Mouse (Mus musculus): Measurements from ENCODE around the gene Col12a1.

The Col12a1 gene

DNA sequence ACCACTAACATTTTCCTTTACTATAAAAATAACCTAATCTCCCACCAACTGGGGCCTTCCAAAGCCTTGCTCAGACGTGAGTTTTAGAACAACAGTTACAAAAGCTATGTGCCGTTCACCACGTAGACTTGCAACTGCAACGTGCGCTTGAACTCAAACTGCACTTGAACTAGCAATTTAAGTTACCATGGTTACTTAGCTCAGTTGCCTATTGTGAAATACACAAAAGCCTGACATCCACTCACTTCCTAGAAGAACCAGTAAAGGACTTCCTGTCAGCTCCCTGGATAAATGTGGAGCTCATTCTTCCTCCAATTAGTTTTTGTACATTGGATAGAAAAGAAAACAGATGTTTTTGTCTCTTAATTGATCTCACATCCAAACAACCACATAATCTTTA lies 112.9 kb downstream of the Col12a1 start:
- no peak for DNase-seq (ENCODE audit: low spot score)

DNA sequence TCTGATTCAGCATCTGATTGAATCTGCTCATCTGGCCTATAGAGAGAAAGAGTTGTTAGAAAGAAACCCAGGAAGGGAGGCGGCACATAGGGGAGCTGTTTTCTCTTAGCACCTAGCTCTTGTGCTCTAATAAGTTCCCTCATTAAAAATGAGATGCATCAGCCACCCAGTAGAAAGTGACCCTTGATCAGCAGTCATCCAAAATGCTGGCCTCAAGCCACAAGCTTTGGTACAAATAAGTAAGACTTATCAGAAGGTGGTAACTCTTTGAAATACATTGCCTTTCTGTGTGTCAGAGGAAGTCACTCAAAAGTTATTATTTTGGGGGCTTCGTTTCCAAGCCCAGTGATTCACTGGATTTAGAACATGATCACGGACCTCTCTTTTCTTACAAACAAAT lies 114.1 kb downstream of the Col12a1 start:
- no peak for DNase-seq (ENCODE audit: low spot score)

DNA sequence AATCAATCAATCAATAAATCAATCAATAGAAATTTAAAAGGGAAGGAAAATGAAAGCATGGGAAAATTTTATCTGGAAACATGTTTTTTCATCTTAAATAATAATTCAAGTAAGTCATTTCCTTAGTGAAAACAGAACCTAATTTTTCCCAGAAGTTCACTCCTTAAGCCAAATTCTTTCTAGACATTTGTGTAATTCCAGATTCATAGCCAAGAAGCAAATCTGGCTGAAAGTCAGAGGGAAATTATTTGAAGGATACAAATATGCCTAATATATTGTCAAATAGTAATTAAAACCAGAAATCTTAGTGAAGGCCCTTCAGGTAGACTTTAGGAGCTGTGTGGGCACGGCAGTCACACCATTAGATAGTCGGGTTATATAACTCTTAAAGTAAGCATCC lies 115.2 kb downstream of the Col12a1 start:
- DNase-seq (ENCODE audit: low spot score): no peak

DNA sequence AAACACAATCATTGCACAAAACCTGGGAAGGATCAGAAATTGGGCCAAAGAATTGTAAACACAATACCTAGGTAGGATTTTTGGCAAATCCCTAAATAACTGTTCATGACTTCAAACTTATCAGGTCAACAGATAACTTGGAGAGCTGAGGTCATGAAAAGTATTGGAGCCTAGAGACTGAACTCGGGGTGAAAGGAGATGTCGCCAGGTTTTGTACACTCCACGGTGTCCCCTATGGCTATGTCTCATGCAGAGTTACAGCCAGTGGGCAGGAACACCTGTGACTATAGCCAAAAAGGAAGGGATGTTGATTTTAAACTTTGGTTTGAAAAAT lies 118.4 kb downstream of the Col12a1 start:
- DNase-seq (ENCODE audit: low spot score): no peak

DNA sequence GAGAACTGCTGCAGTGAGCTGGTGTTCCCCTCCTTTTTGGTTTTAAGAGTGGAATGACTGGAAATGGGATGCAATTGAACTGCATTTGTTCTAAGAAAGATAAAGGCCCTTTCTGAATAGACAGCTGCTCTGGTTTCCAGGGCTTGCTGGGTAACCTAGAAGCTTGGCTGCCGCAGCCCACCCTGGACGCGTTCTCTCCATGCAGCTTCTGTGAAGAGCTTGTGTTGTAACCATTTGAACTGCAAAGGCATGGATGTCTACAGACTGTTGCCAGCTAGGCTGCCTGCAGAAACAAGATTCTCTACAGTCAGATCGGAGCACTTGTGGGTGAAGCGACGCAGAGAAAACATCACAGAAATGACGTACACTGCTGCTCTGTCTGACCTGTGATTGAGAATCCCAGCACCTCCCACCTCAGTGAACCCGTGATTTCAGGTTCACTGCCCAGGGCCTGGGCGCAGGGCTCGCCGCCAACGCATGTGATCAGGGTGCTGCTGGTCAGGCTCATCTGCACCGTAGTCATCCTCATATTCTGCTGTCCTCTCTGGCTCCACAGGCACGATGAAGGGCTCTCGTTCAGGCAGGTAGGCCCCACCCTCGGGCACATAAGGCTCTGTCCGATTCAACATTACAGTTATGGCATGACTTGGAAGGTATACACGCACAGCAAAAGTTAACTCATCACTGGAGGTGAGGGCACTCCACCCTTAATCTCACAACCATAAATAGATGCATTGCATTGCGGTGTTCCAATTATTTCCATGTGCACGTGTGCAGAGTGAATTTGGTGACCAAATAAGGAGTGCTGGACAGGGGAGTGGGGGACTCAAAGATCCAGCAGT lies 119.0 kb downstream of the Col12a1 start:
- no peak for DNase-seq (ENCODE audit: low spot score)

DNA sequence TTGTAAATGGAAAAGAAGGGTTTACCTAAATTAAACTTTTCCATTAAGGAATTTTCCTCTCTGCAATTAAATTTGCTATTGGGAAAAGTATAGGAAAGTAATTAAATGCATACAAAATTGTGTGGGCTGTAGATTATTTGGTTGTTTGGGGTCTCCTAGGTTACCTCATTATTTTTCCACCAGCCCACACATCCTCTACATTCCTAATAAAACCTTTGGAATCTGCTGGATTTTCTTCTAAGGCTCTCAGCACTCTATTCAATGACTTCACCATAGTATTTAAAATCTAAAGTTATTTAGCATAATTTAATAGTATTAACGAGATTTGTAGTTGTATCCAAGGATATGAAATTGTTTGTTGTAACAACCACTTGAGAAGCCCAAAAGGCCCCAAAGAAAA lies 120.1 kb downstream of the Col12a1 start:
- no peak for DNase-seq (ENCODE audit: low spot score)

DNA sequence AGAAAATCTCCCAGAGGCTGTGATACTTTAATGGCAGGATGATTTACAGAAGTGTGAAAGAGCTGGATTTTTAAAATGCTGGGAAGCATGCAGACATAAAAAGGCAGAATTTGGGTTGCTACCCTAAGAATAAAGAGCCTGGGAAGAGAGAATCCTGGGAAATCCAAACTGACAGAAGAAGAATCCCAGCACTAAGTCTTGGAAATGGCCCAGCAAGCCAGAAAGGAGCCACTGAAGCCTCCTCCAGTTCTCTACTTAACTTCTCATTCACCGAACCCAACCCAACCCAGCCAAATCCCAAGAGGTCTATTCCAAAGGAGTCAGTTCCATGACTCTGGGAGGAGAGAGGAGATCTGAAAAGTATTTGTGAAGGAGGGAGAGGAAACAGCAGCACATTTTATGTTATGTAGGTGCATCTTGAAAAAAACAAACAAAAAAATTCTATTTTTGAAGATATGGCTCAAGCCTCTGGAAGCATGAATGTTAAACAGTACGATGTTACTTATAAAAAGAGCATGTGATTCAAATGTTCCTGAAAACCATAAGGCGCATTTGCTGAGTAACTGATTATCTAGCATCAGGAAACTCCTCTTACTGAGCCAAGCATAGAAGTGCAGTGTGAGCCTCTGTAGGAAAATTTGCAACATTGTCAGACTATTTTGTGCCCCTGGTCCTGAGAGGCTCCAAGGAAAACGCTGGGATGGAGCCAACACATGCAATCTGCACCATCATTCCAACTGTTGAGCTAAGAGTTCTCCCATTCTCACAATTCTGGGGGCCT lies 132.0 kb downstream of the Col12a1 start:
- no peak for DNase-seq (ENCODE audit: low spot score)

DNA sequence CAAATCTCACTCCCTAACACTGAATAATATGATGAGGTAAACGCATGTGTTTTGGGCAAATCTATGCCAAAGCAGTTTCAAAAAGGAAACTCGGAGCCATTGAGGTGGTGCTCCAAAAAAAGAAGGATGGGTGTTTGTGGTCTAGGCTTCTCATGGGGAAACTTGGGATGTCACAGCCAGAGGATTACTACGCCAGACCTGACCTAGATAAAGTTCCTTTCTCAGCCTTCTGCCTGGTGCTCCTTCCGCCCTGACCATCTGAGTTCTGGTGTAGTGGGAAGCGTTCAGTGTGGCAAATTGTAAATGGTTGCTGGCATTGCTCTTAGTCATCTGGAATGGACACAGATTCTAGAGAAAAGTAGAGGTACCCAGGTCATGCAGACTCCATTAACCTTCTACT lies 151.8 kb downstream of the Col12a1 start:
- no peak for DNase-seq (ENCODE audit: low spot score)

DNA sequence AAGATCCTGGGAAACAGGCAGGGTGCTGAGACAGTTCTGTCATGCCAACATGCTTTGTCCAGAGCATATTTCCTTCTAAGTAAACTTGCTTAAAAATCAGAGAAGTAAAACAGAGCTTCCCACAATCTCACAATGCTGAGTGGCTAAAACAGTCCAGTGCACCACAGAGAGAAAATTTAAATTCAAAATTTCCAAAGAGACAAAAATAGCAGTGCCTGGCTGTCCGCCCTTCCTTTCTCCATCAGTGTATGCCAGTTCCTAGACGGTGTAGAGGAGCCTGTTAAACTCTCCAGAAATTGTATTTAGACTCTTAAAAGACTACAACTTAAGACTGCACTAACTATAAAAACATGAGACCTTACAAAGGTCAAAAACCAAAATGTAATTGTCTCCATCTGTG lies 165.3 kb downstream of the Col12a1 start:
- no peak for DNase-seq (ENCODE audit: low spot score)

All from ovary, adult 18-20 months (tissue).